Mouse (Mus musculus): Measurements from ENCODE around the gene Gpatch11. TPM values are rescaled to one million over a fixed set of nuclear protein-coding genes. Genes with fewer than 3 reads are reported as not detected.

Gpatch11 gene
- total RNA-seq, 2 experiments from 2014 or later: 18.7 to 20.7 TPM

DNA sequence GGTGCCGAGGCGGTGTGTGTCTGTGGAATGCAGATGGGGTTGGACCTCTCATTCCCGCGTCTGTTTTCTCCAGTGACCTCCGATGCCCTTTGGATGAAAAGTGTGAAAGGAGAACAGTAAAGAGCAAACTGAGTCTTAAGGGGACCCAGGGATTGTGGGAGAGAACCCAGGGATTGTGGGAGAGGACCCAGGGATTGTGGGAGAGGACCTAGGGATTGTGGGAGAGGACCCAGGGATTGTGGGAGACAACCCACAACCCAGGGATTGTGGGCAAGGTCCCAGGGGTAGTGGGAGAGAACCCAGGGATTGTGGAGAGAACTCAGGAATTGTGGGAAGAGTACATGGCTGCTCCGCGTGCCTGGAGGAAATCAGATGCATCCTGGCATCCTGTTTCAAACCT is 59.6 kb downstream of the Gpatch11 start:
- no peak for DNase-seq

DNA sequence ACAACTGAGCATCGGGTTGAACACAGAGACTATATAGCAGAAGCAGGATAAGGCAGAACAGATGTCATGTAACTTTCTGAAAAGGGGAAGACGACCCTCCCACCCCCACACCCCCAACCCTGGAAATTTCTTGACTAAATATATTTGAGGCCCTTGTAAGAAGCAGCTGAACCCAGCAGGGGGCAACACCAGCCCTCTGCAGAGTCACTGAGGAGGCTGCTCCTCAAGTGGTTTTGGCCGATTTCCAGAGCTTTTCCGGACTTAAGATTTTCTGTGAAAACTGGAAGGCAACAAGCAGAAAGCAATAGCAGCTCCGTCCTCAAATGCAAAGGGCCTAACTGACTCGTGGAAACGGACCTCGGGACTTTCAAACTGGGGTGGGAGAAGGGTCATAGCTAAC is 60.0 kb downstream of the Gpatch11 start:
- no peak for DNase-seq

Other genes with a start within 250 kb of the Gpatch11 start
- 1 to 10 TPM; 5.5 to 6.1 TPM for gene Strn, start 98.4 kb upstream of the Gpatch11 start, total RNA-seq (2021)
- 10 to 100 TPM in 1 of 2 experiments, 1 to 10 TPM in 1; 7.1 to 10.5 TPM for gene Heatr5b, start 203 bp upstream of the Gpatch11 start, total RNA-seq (2021)
- gene Eif2ak2, start 47.0 kb downstream of the Gpatch11 start, total RNA-seq (2021): 1 to 10 TPM; 4.4 to 4.5 TPM
- not detected for gene Sult6b1, start 71.4 kb downstream of the Gpatch11 start, total RNA-seq (2021)
- gene Cebpzos, start 80.9 kb downstream of the Gpatch11 start, total RNA-seq (2021): 10 to 100 TPM; 40.3 to 42.0 TPM
- 10 to 100 TPM; 16.4 to 21.8 TPM for gene Cebpz, start 101.5 kb downstream of the Gpatch11 start, total RNA-seq (2021)
- 10 to 100 TPM; 24.7 to 27.8 TPM for gene Ndufaf7, start 101.6 kb downstream of the Gpatch11 start, total RNA-seq (2021)
- 1 to 10 TPM; 8.4 to 8.5 TPM for gene Prkd3, start 185.2 kb downstream of the Gpatch11 start, total RNA-seq (2021)
- 1 to 10 TPM; 3.9 to 5.4 TPM for gene Qpct, start 216.3 kb downstream of the Gpatch11 start, total RNA-seq (2021)

All from gastrocnemius, postnatal 25 days (tissue).